Mouse (Mus musculus) hindbrain, embryonic 13.5 days (tissue): ENCODE results near the gene Elmod3. TPM values are rescaled to one million over a fixed set of nuclear protein-coding genes. Genes with fewer than 3 reads are reported as not detected.

Experiments used
- ATAC-seq: fragments of 200-750 bp; cut with Nextera tagmentation; 2 replicates; pipeline ENCODE4 v1.8.0; 2017; ENCODE audit warnings: moderate TSS enrichment; ENCODE audit not compliant: low FRiP score
- H3K27ac ChIP-seq: fragments of 300-500 bp; sonication (generic); 2 replicates; pipeline ENCODE4 v1.5.1; 2015; ENCODE audit warnings: inconsistent platforms, mild to moderate bottlenecking, moderate library complexity
- H3K27me3 ChIP-seq: fragments of 300-500 bp; sonication (generic); 2 replicates; pipeline ENCODE4 v1.6.1; 2015; ENCODE audit warnings: mild to moderate bottlenecking, inconsistent platforms
- H3K36me3 ChIP-seq: fragments of 300-500 bp; sonication (generic); 2 replicates; pipeline ENCODE4 v1.6.1; 2015; ENCODE audit warnings: mild to moderate bottlenecking, inconsistent platforms
- H3K4me1 ChIP-seq: fragments of 300-500 bp; sonication (generic); replicated peaks from 2 replicates; pipeline ENCODE4 v1.6.1; 2015; ENCODE audit warnings: inconsistent platforms
- H3K4me2 ChIP-seq: fragments of 300-500 bp; sonication (generic); 2 replicates; pipeline ENCODE4 v1.6.1; 2015; ENCODE audit warnings: inconsistent platforms, mild to moderate bottlenecking, moderate library complexity
- H3K4me3 ChIP-seq: fragments of 300-500 bp; sonication (generic); 2 replicates; pipeline ENCODE4 v1.5.1; 2015; ENCODE audit warnings: mild to moderate bottlenecking, inconsistent platforms
- H3K9ac ChIP-seq: fragments of 300-500 bp; sonication (generic); 2 replicates; pipeline ENCODE4 v1.6.1; 2015; ENCODE audit warnings: mild to moderate bottlenecking, inconsistent platforms
- H3K9me3 ChIP-seq: fragments of 300-500 bp; sonication (generic); 2 replicates; pipeline ENCODE4 v1.6.1; 2016; ENCODE audit warnings: inconsistent platforms
- WGBS: fragments of 180-500 bp; shearing (Covaris S2); methylation state at CpG from one replicate; pipeline ENCODE4 v1.1.7; 2015; 5-methylcytosine and 5-hydroxymethylcytosine counted together
- polyA plus RNA-seq: library from polyadenylated mRNA; unstranded; fragments of >200 nt; fragmentation: Nextera tagmentation; extraction: Ambion mirVana; gene quantifications from 2 replicates; pipeline ENCODE4 v1.2.1, GENCODE M21; 2015

Gene Elmod3
- polyA plus RNA-seq, 1 experiment from 2014 or later, result 15.5 TPM

GRCm38 (mm10) chr6:72627276-72627675, 29.1 kb upstream of the Elmod3 start:
- Histone ChIP-seq H3K4me2 (no peak overlapping the region), H3K9me3 (no peaks in the 10 kb centered on the region), H3K4me3 (no peak overlapping the region), H3K4me1 (no peaks in the 10 kb centered on the region), H3K27me3 (no peaks in the 10 kb centered on the region), H3K9ac (0 out of 2 replicates have a peak overlapping the region, but pooled peaks have one; percentile 5), H3K36me3 (peaks cover 5% of the 10 kb centered on the region; the same call in 1 of the 2 replicates), H3K27ac (no peak overlapping the region)
- ATAC-seq, result no peak
- WGBS, result 86% methylated on average over 16 of the region's 16 CpGs

- WGBS, result 89% methylated on average over 7 of the region's 7 CpGs
- no peak for ATAC-seq
- Histone ChIP-seq H3K36me3 (peaks cover 5% of the 10 kb centered on the region; the same call in 1 of the 2 replicates), H3K9me3 (no peaks in the 10 kb centered on the region), H3K4me3 (no peak overlapping the region), H3K27me3 (no peaks in the 10 kb centered on the region), H3K4me1 (no peaks in the 10 kb centered on the region), H3K27ac (no peak overlapping the region), H3K9ac (no peak overlapping the region), H3K4me2 (no peak overlapping the region)
These were observed 28.2 kb upstream of the Elmod3 start for GRCm38 (mm10) chr6:72626391-72626790.

- H3K27ac ChIP-seq, result no peak overlapping the region
- H3K4me2 ChIP-seq, result no peak overlapping the region
- H3K4me3 ChIP-seq, result no peak overlapping the region
- no peaks in the 10 kb centered on the region for H3K9me3 ChIP-seq
- H3K9ac ChIP-seq, result no peak overlapping the region
- no peak for ATAC-seq
- 92% methylated on average over 8 of the region's 8 CpGs for WGBS
- no peaks in the 10 kb centered on the region for H3K4me1 ChIP-seq
- H3K36me3 ChIP-seq, result no peaks in the 10 kb centered on the region
- H3K27me3 ChIP-seq, result no peaks in the 10 kb centered on the region
These were observed 25.6 kb upstream of the Elmod3 start for GRCm38 (mm10) chr6:72623661-72624402.

GRCm38 (mm10) chr6:72622917-72623316, 24.7 kb upstream of the Elmod3 start:
- WGBS, result 37% methylated on average over 3 of the region's 3 CpGs
- no peaks in the 10 kb centered on the region for H3K36me3 ChIP-seq
- H3K9ac ChIP-seq, result no peak overlapping the region
- H3K4me3 ChIP-seq, result no peak overlapping the region
- no peaks in the 10 kb centered on the region for H3K9me3 ChIP-seq
- no peak overlapping the region for H3K4me2 ChIP-seq
- H3K4me1 ChIP-seq, result peaks cover under 1% of the 10 kb centered on the region; the same call in 1 of the 2 replicates
- H3K27me3 ChIP-seq, result no peaks in the 10 kb centered on the region
- no peak overlapping the region for H3K27ac ChIP-seq
- no peak for ATAC-seq

- no peak for ATAC-seq
- 90% methylated on average over 5 of the region's 5 CpGs for WGBS
These were observed 22.7 kb upstream of the Elmod3 start for GRCm38 (mm10) chr6:72620920-72621319.

GRCm38 (mm10) chr6:72619734-72620532, 21.7 kb upstream of the Elmod3 start:
- Histone ChIP-seq H3K4me2 (no peak overlapping the region), H3K9ac (no peak overlapping the region), H3K27me3 (no peaks in the 10 kb centered on the region), H3K4me1 (peaks cover 21% of the 10 kb centered on the region), H3K36me3 (no peaks in the 10 kb centered on the region), H3K27ac (no peak overlapping the region), H3K4me3 (no peak overlapping the region), H3K9me3 (no peaks in the 10 kb centered on the region)
- 58% methylated on average over 12 of the region's 12 CpGs for WGBS
- ATAC-seq, result no peak

More at GRCm38 (mm10) chr6:72620920-72621319, 22.7 kb upstream of the Elmod3 start:
- no peak overlapping the region for H3K27ac ChIP-seq
- peaks cover 11% of the 10 kb centered on the region for H3K4me1 ChIP-seq
- no peak overlapping the region for H3K4me2 ChIP-seq
- H3K9me3 ChIP-seq, result no peaks in the 10 kb centered on the region
- no peak overlapping the region for H3K4me3 ChIP-seq
- H3K36me3 ChIP-seq, result no peaks in the 10 kb centered on the region
- H3K27me3 ChIP-seq, result no peaks in the 10 kb centered on the region
- no peak overlapping the region for H3K9ac ChIP-seq

- Histone ChIP-seq H3K9ac (peak within 1 kb of the TSS; percentile 85), H3K27me3 (no peaks in the 10 kb centered on the region), H3K4me2 (peak within 1 kb of the TSS; percentile 98), H3K4me1 (peaks cover 39% of the 10 kb centered on the region), H3K27ac (peak within 1 kb of the TSS; percentile 96), H3K36me3 (peaks cover 16% of the 10 kb centered on the region), H3K9me3 (no peaks in the 10 kb centered on the region), H3K4me3 (peak within 1 kb of the TSS; percentile 76)
- peak; percentile 97 for ATAC-seq
- WGBS, result under 1% methylated on average over 41 of the region's 41 CpGs
These were observed 18.6 kb upstream of the Elmod3 start, which contains the start of gene Tgoln1 for GRCm38 (mm10) chr6:72616643-72617288. Gene Tgoln1, minus strand, starts transcription at chr6:72617000.

GRCm38 (mm10) chr6:72615561-72616375, 17.6 kb upstream of the Elmod3 start:
- Histone ChIP-seq H3K4me1 (peaks cover 39% of the 10 kb centered on the region), H3K36me3 (peaks cover 26% of the 10 kb centered on the region), H3K27ac (no peak overlapping the region), H3K27me3 (no peaks in the 10 kb centered on the region), H3K4me3 (peak overlapping the region; percentile 76), H3K9me3 (no peaks in the 10 kb centered on the region), H3K9ac (peak overlapping the region; percentile 85), H3K4me2 (peak overlapping the region; percentile 98)
- WGBS, result 29% methylated on average over 25 of the region's 25 CpGs
- ATAC-seq, result no peak; the same call in 1 of the 2 replicates

GRCm38 (mm10) chr6:72615151-72615550, 16.9 kb upstream of the Elmod3 start:
- Histone ChIP-seq H3K27me3 (no peaks in the 10 kb centered on the region), H3K9ac (peak overlapping the region; percentile 85), H3K4me2 (peak overlapping the region; percentile 98), H3K27ac (no peak overlapping the region), H3K36me3 (peaks cover 31% of the 10 kb centered on the region), H3K4me1 (peaks cover 39% of the 10 kb centered on the region), H3K4me3 (peak overlapping the region; percentile 76), H3K9me3 (no peaks in the 10 kb centered on the region)
- ATAC-seq, result no peak
- WGBS, result 75% methylated on average over 2 of the region's 2 CpGs

- WGBS, result 89% methylated on average over 4 of the region's 4 CpGs
- no peak overlapping the region for H3K9ac ChIP-seq
- ATAC-seq, result no peak
- no peak overlapping the region for H3K4me3 ChIP-seq
- H3K27me3 ChIP-seq, result no peaks in the 10 kb centered on the region
- H3K9me3 ChIP-seq, result no peaks in the 10 kb centered on the region
- H3K4me1 ChIP-seq, result peaks cover 21% of the 10 kb centered on the region
- no peak overlapping the region for H3K27ac ChIP-seq
- H3K36me3 ChIP-seq, result peaks cover 72% of the 10 kb centered on the region
- no peak overlapping the region for H3K4me2 ChIP-seq
These were observed 12.0 kb upstream of the Elmod3 start for GRCm38 (mm10) chr6:72610261-72610660.

- WGBS, result 92% methylated on average over 4 of the region's 4 CpGs
- H3K36me3 ChIP-seq, result peaks cover 83% of the 10 kb centered on the region
- ATAC-seq, result no peak
These were observed 10.5 kb upstream of the Elmod3 start for GRCm38 (mm10) chr6:72608662-72609184.

More at GRCm38 (mm10) chr6:72608662-72609184, 10.5 kb upstream of the Elmod3 start:
- Histone ChIP-seq H3K9ac (no peak overlapping the region), H3K27me3 (no peaks in the 10 kb centered on the region), H3K9me3 (no peaks in the 10 kb centered on the region), H3K4me3 (no peak overlapping the region), H3K4me2 (no peak overlapping the region), H3K27ac (no peak overlapping the region), H3K4me1 (peaks cover 7% of the 10 kb centered on the region)
